Mouse (Mus musculus): ENCODE measurements around the gene AW209491. TPM values are rescaled to one million over a fixed set of nuclear protein-coding genes. Genes with fewer than 3 reads are reported as not detected.

The AW209491 gene
- polyA plus RNA-seq, 1 experiment from 2014 or later, result 34.6 TPM

Other genes with a start within 250 kb of the AW209491 start
- 23.8 and 24.9 TPM in 2 replicates for gene Hecw1, start 106.9 kb upstream of the AW209491 start, polyA plus RNA-seq (2015; fragmentation: Nextera tagmentation; extraction: Ambion mirVana)
- 120 and 131 TPM in 2 replicates for gene Mrpl32, start 17.0 kb upstream of the AW209491 start, polyA plus RNA-seq (2015; fragmentation: Nextera tagmentation; extraction: Ambion mirVana)
- gene Psma2, start 16.9 kb upstream of the AW209491 start, polyA plus RNA-seq (2015; fragmentation: Nextera tagmentation; extraction: Ambion mirVana), result 215 and 221 TPM in 2 replicates

Measured in forebrain, embryonic 13.5 days (tissue).